Mouse (Mus musculus): ENCODE results near the gene Kcna2. TPM values are rescaled to one million over a fixed set of nuclear protein-coding genes. Genes with fewer than 3 reads are reported as not detected.
A peak's percentile ranks its signal among the peaks of the same experiment; 100 is the strongest.

Gene Kcna2
- polyA plus RNA-seq, 1 experiment from 2014 or later = 2.0 TPM

DNA sequence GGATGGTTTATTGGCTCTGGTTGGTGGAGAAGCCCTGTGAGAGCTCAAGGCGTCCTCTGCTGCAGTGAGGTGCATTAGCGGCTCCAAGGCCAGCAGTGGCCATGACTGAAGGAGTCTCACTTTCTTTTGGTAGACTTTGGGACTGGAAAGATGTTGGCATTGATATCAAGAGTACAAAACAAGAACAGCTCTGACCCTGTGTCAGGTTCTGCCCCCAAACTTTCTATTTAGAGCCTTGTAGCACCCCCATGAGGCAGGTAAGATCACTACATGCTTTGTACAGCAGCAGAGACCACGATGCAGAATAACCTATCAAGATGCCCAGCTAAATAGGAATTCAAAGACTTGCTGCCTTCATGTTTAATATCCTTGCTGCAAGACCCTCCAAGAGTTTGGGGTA is 58.5 kb downstream of the Kcna2 start:
- H3K4me3 ChIP-seq (replicated peaks) = peak overlapping the region; percentile 29; the same call in 1 of the 2 replicates
- H3K27ac ChIP-seq (replicated peaks) = no peak overlapping the region
- H3K27me3 ChIP-seq (replicated peaks) = no peaks in the 10 kb centered on the region
- WGBS = 65% methylated on average over 3 of the region's 3 CpGs
- no peak overlapping the region for H3K9ac ChIP-seq (replicated peaks)
- no peaks in the 10 kb centered on the region for H3K9me3 ChIP-seq (replicated peaks)
- peaks cover 8% of the 10 kb centered on the region for H3K4me1 ChIP-seq
- no peaks in the 10 kb centered on the region for H3K36me3 ChIP-seq
- peak overlapping the region; percentile 57 for H3K4me2 ChIP-seq
- ATAC-seq (ENCODE audit: low FRiP score) = peak; percentile 50; the same call in 1 of the 2 replicates

DNA sequence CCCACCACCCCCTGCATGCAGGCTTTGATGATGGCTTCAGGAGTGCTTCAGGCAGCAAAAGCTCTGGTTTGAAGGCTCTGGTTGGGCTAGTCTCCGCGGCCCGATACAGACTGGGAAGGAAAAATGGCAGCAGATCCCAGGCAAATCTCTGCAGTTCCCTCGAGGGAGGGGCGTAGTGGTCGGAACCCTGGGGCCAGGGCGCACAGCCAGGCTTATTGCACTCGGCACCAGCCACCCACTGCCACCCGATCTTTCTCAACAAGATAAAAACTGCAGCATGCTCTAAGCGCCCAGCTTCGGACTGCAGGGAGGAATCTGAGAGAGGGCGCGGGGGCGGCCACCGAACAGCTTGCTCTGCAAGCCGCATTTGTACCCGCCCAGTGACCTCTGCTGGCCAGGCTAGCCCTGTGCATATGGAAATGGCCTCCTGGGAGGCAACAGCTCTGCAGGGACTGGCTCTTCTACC is 58.9 kb downstream of the Kcna2 start:
- H3K4me1 ChIP-seq = peaks cover 8% of the 10 kb centered on the region
- no peaks in the 10 kb centered on the region for H3K27me3 ChIP-seq (replicated peaks)
- H3K36me3 ChIP-seq = no peaks in the 10 kb centered on the region
- peak overlapping the region; percentile 29 for H3K4me3 ChIP-seq (replicated peaks)
- peak; percentile 54 for ATAC-seq (ENCODE audit: low FRiP score)
- H3K4me2 ChIP-seq = peak overlapping the region; percentile 57
- 4% methylated on average over 17 of the region's 17 CpGs for WGBS
- H3K9ac ChIP-seq (replicated peaks) = peak overlapping the region; percentile 37; the same call in 1 of the 2 replicates
- H3K27ac ChIP-seq (replicated peaks) = no peak overlapping the region
- H3K9me3 ChIP-seq (replicated peaks) = no peaks in the 10 kb centered on the region

DNA sequence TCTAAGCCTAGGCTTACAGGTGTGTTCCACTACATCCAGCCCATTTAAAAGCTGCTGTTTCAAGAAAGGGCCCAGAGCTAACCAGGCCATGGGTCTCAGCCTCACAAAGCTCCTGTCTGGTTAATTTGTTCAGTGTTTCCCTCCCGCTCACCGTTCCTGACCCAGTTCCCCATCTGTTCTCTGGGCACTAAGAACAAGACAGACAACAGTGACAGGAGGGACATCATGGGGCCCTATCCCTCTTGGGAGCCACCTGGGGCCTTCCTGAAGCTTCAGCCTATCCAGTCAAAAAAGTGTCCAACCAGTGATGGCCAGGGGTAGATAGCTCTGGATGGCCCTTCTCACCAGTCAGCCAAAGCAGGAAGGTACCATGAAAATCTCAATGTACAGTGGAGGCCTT is 61.8 kb downstream of the Kcna2 start:
- peaks cover 8% of the 10 kb centered on the region for H3K4me1 ChIP-seq
- ATAC-seq (ENCODE audit: low FRiP score) = no peak
- no peaks in the 10 kb centered on the region for H3K27me3 ChIP-seq (replicated peaks)
- no peaks in the 10 kb centered on the region for H3K36me3 ChIP-seq
- H3K4me3 ChIP-seq (replicated peaks) = no peak overlapping the region
- H3K4me2 ChIP-seq = no peak overlapping the region
- WGBS = 78% methylated on average over 2 of the region's 2 CpGs
- no peak overlapping the region for H3K27ac ChIP-seq (replicated peaks)
- H3K9me3 ChIP-seq (replicated peaks) = no peaks in the 10 kb centered on the region
- H3K9ac ChIP-seq (replicated peaks) = no peak overlapping the region

Other genes starting within 250 kb of the Kcna2 start
- gene Kcna3, start 65.0 kb upstream of the Kcna2 start, polyA plus RNA-seq (2015; fragmentation: Nextera tagmentation; extraction: Ambion mirVana) = 7.9 and 9.2 TPM in 2 replicates
- gene Kcna10, start 81.9 kb downstream of the Kcna2 start, polyA plus RNA-seq (2015; fragmentation: Nextera tagmentation; extraction: Ambion mirVana) = not detected in 2 replicates
- 0.17 and 0.24 TPM in 2 replicates for gene Cym, start 120.6 kb downstream of the Kcna2 start, polyA plus RNA-seq (2015; fragmentation: Nextera tagmentation; extraction: Ambion mirVana)
- gene A630076J17Rik, start 129.5 kb downstream of the Kcna2 start, polyA plus RNA-seq (2015; fragmentation: Nextera tagmentation; extraction: Ambion mirVana) = 0.14 TPM in 1 of 2 replicates, not detected in the other
- gene Prok1, start 138.6 kb downstream of the Kcna2 start, polyA plus RNA-seq (2015; fragmentation: Nextera tagmentation; extraction: Ambion mirVana) = 0.15 and 0.36 TPM in 2 replicates
- gene Lamtor5, start 177.7 kb downstream of the Kcna2 start, polyA plus RNA-seq (2015; fragmentation: Nextera tagmentation; extraction: Ambion mirVana) = 197 and 198 TPM in 2 replicates
- 1.6 and 2.1 TPM in 2 replicates for gene Slc16a4, start 190.1 kb downstream of the Kcna2 start, polyA plus RNA-seq (2015; fragmentation: Nextera tagmentation; extraction: Ambion mirVana)
- gene Rbm15, start 232.5 kb downstream of the Kcna2 start, polyA plus RNA-seq (2015; fragmentation: Nextera tagmentation; extraction: Ambion mirVana) = 6.3 and 8.1 TPM in 2 replicates